Mouse (Mus musculus) spleen, adult 12 weeks (tissue): Measurements from ENCODE around the gene Fbxo6.

Experiments
- DNase-seq: peaks from one replicate; pipeline ENCODE4 v3.0.0; 2022; ENCODE audit warnings: low spot score

Gene Fbxo6

GRCm38 (mm10) chr4:148160436-148161390 lies 8.8 kb upstream of the Fbxo6 start, which contains the start of the genes Fbxo44 and Fbxo2:
Gene Fbxo44, minus strand, starts transcription at chr4:148160482.
Gene Fbxo2, plus strand, starts transcription at chr4:148160621.
- no peak for DNase-seq

- DNase-seq = peak; percentile 65
These were observed 7.8 kb upstream of the Fbxo6 start for GRCm38 (mm10) chr4:148159544-148160435.

GRCm38 (mm10) chr4:148158436-148159348 lies 6.8 kb upstream of the Fbxo6 start:
- no peak for DNase-seq

GRCm38 (mm10) chr4:148154982-148155381 lies 3.0 kb upstream of the Fbxo6 start:
- DNase-seq = no peak

- no peak for DNase-seq
These were observed 2.1 kb upstream of the Fbxo6 start for GRCm38 (mm10) chr4:148154006-148154405.

- no peak for DNase-seq
These were observed 607 bp upstream of the Fbxo6 start for GRCm38 (mm10) chr4:148152547-148152946.

- no peak for DNase-seq
These were observed 1.0 kb downstream of the Fbxo6 start for GRCm38 (mm10) chr4:148150953-148151266.

- DNase-seq = no peak
These were observed 1.7 kb downstream of the Fbxo6 start for GRCm38 (mm10) chr4:148150242-148150641.

GRCm38 (mm10) chr4:148149540-148149939 lies 2.4 kb downstream of the Fbxo6 start:
- no peak for DNase-seq

- DNase-seq = no peak
These were observed 4.2 kb downstream of the Fbxo6 start for GRCm38 (mm10) chr4:148147714-148148113.

GRCm38 (mm10) chr4:148143721-148144120 lies 8.2 kb downstream of the Fbxo6 start:
- DNase-seq = no peak

GRCm38 (mm10) chr4:148140098-148141011 lies 11.6 kb downstream of the Fbxo6 start:
- peak; percentile 95 for DNase-seq

- no peak for DNase-seq
These were observed 12.2 kb downstream of the Fbxo6 start for GRCm38 (mm10) chr4:148139767-148140097.

- no peak for DNase-seq
These were observed 14.4 kb downstream of the Fbxo6 start for GRCm38 (mm10) chr4:148137503-148137902.

GRCm38 (mm10) chr4:148134988-148135387 lies 17.0 kb downstream of the Fbxo6 start:
- no peak for DNase-seq

GRCm38 (mm10) chr4:148131497-148132081 lies 20.4 kb downstream of the Fbxo6 start:
- no peak for DNase-seq

GRCm38 (mm10) chr4:148130561-148131413 lies 21.2 kb downstream of the Fbxo6 start, which contains the start of gene Draxin:
Gene Draxin, minus strand, starts transcription at chr4:148130698.
- no peak for DNase-seq

GRCm38 (mm10) chr4:148130133-148130532 lies 21.8 kb downstream of the Fbxo6 start, which contains the start of gene Mad2l2:
Gene Mad2l2, plus strand, starts transcription at chr4:148130384.
- no peak for DNase-seq

- DNase-seq = no peak
These were observed 23.3 kb downstream of the Fbxo6 start for GRCm38 (mm10) chr4:148128672-148129071.
